Mouse (Mus musculus) liver, embryonic 14.5 days (tissue): ENCODE data around the gene Hhex.

Source experiments
- CTCF ChIP-seq: IDR thresholded peaks from 2 replicates; pipeline ENCODE4 v1.5.1; 2016; ENCODE audit warnings: antibody characterized with exemption, low read depth, control low read depth
- EP300 ChIP-seq: IDR thresholded peaks from 2 replicates; pipeline ENCODE4 v1.6.1; 2016; ENCODE audit warnings: antibody characterized with exemption, low read depth

DNA sequence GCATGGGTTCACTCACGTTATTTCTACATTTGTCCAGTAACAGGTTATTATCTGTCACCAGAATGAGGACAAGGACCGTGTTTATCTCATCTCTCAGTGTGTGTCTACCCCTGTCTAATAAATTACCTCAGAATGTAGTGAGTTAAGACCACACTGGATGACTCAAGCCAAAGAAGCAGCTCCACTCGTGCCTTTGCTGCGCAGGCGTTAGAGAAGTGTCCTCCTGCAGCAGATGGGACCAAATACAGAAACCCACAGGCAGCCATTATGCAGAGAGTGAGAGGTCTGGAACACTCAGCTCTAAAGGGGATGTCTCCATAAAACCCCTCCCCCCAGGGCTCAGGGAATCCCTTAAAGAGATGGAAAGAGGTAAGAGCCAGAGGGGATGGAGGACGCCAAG lies 50.2 kb downstream of the Hhex start:
- TF ChIP-seq CTCF = no peak
- no peak for TF ChIP-seq EP300
